Mouse (Mus musculus) granulocyte monocyte progenitor cell, adult 5-6 weeks (primary cell): Measurements from ENCODE around the gene Prdx6. TPM values are rescaled to one million over a fixed set of nuclear protein-coding genes. Genes with fewer than 3 reads are reported as not detected.

Experiments
- total RNA-seq, 2 experiments: library from RNA; stranded (forward) in 1 of 2; stranded (reverse) in 1 of 2; fragments of 200-712, 200-1000 nt in 1 of 2; fragments of >200 nt in 1 of 2; fragmentation: Nextera tagmentation in 1 of 2; gene quantifications; 2 replicates each; pipeline ENCODE4 v1.2.3; 2014 to 2017

Gene Prdx6
- total RNA-seq, 2 experiments from 2014 or later, result 217 to 373 TPM

Other genes with a start within 250 kb of the Prdx6 start
- gene Zbtb37, start 216.4 kb downstream of the Prdx6 start, total RNA-seq (2014; fragmentation: Nextera tagmentation), result 7.2 and 10.0 TPM in 2 replicates
- gene Zbtb37, start 216.4 kb downstream of the Prdx6 start, total RNA-seq (2017), result 5.0 and 5.7 TPM in 2 replicates
- 42.5 and 44.6 TPM in 2 replicates for gene Dars2, start 180.6 kb downstream of the Prdx6 start, total RNA-seq (2014; fragmentation: Nextera tagmentation)
- gene Dars2, start 180.6 kb downstream of the Prdx6 start, total RNA-seq (2017), result 27.6 and 33.5 TPM in 2 replicates
- gene Cenpl, start 180.5 kb downstream of the Prdx6 start, total RNA-seq (2014; fragmentation: Nextera tagmentation), result 8.4 and 25.6 TPM in 2 replicates
- 5.1 and 10.1 TPM in 2 replicates for gene Cenpl, start 180.5 kb downstream of the Prdx6 start, total RNA-seq (2017)
- 26.1 and 27.8 TPM in 2 replicates for gene Klhl20, start 119.7 kb downstream of the Prdx6 start, total RNA-seq (2014; fragmentation: Nextera tagmentation)
- gene Klhl20, start 119.7 kb downstream of the Prdx6 start, total RNA-seq (2017), result 12.7 and 14.5 TPM in 2 replicates
- not detected in 2 replicates for gene Ankrd45, start 108.5 kb downstream of the Prdx6 start, total RNA-seq (2014; fragmentation: Nextera tagmentation)
- gene Ankrd45, start 108.5 kb downstream of the Prdx6 start, total RNA-seq (2017), result not detected in 2 replicates
- gene Tex50, start 91.9 kb downstream of the Prdx6 start, total RNA-seq (2014; fragmentation: Nextera tagmentation), result not detected in 2 replicates
- not detected in 2 replicates for gene Tex50, start 91.9 kb downstream of the Prdx6 start, total RNA-seq (2017)
- not detected in 2 replicates for gene Tnfsf4, start 144.2 kb upstream of the Prdx6 start, total RNA-seq (2014; fragmentation: Nextera tagmentation)
- not detected in 2 replicates for gene Tnfsf4, start 144.2 kb upstream of the Prdx6 start, total RNA-seq (2017)
- gene Tnfsf18, start 243.4 kb upstream of the Prdx6 start, total RNA-seq (2014; fragmentation: Nextera tagmentation), result not detected in 2 replicates
- gene Tnfsf18, start 243.4 kb upstream of the Prdx6 start, total RNA-seq (2017), result not detected in 2 replicates